Mouse (Mus musculus) brown adipose tissue, adult 24 weeks (tissue): Measurements from ENCODE around the gene H2-T24. TPM values are rescaled to one million over a fixed set of nuclear protein-coding genes. Genes with fewer than 3 reads are reported as not detected.

Experiments used
- H3K27ac ChIP-seq: fragments of 200-500 bp; replicated peaks from 2 replicates; pipeline ENCODE4 v1.5.1; 2012; ENCODE audit warnings: low read depth, mild to moderate bottlenecking, low read length
- H3K4me1 ChIP-seq: fragments of 200-500 bp; 2 replicates; pipeline ENCODE4 v1.6.1; 2012; ENCODE audit warnings: low read length, mixed read lengths; ENCODE audit not compliant: control insufficient read depth, insufficient read depth, insufficient read length
- H3K4me3 ChIP-seq: fragments of 200-500 bp; 2 replicates; pipeline ENCODE4 v1.5.1; 2012; ENCODE audit warnings: low read depth, mild to moderate bottlenecking, low read length, moderate library complexity; ENCODE audit not compliant: insufficient read depth
- polyA plus RNA-seq: library from polyadenylated mRNA; stranded (reverse); fragments of >200 nt; gene quantifications from 2 replicates; pipeline ENCODE4 v1.2.4, GENCODE M21; 2012; ENCODE audit not compliant: missing spikeins, insufficient read depth, insufficient read length

H2-T24 gene
- polyA plus RNA-seq, 1 experiment = 3.3 TPM

DNA sequence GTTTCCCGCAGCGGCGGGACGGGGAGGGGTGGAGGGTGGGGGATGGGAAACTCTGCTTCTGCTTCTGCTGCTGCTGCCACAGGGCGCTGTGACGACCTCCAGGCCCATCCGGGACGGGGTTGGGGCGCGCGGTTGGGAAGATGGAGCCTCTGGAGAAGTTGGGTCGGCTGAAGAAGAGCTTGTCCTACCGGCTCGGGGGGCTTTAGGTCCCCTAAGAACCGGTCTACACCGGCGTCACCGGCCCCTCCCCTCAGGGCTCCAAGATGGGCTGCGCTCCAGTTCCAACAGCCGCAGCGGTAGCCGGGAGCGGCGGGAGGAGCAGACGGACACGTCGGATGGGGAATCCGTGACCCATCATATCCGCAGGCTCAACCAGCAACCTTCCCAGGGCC lies 40.0 kb downstream of the H2-T24 start:
- H3K27ac ChIP-seq = peak overlapping the region; percentile 61
- peaks cover 6% of the 10 kb centered on the region; the same call in 1 of the 2 replicates for H3K4me1 ChIP-seq
- peak overlapping the region; percentile 77 for H3K4me3 ChIP-seq

DNA sequence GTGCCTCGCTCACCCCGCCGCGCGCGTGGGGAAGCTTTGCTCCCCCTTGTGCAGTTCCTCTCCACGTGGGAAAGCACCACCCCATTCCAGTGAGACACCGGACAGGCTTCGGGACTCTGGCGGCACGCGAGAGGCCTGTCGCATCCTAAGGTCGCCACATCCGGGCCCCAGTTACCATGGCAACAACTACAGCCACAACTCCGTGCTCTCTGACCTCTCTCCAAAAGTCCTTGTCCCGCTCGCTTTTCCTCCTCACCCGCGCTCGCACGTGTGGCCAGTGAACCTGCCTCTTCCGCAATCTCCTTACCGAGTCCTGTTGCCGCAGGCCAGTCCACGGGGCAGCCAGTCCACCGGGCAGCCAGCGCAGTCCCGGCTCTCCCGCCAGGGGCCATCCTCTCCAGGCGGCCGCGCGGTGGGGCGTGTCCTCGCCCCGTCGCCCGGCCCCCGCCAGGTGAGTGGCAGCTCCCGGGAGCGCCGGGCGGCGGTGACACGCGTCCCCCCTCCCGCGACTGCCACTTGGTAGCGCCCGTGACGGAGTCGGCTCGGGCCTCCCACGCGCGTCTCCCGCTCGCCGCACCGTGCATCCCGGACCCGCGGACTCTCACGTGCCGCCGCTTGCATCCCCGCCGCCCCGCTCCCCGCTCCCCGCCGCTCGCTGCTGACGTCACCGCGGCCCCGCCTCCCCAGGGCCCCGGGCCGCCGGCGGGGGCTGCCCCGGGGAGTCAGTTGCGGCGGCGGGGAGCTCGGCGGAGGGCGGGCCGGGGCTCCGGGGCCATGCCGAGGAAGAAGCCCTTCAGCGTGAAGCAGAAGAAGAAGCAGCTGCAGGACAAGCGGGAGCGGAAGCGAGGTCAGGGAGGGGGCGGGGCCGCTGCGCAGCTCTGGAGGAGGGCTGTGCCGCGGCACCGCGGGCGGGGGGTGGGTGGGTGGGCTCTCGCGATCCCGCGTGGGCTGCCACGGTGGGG lies 40.7 kb downstream of the H2-T24 start, which contains the start of the genes Gnl1 and Prr3:
Gene Gnl1, plus strand, starts transcription at position 451 of the 962 bp plus-strand sequence.
Gene Prr3, minus strand, starts transcription at position 836 of the 962 bp plus-strand sequence.
- Histone ChIP-seq H3K4me3 (peak within 1 kb of the TSS; percentile 85), H3K4me1 (peaks cover 6% of the 10 kb centered on the region; the same call in 1 of the 2 replicates), H3K27ac (peak within 1 kb of the TSS; percentile 61)

DNA sequence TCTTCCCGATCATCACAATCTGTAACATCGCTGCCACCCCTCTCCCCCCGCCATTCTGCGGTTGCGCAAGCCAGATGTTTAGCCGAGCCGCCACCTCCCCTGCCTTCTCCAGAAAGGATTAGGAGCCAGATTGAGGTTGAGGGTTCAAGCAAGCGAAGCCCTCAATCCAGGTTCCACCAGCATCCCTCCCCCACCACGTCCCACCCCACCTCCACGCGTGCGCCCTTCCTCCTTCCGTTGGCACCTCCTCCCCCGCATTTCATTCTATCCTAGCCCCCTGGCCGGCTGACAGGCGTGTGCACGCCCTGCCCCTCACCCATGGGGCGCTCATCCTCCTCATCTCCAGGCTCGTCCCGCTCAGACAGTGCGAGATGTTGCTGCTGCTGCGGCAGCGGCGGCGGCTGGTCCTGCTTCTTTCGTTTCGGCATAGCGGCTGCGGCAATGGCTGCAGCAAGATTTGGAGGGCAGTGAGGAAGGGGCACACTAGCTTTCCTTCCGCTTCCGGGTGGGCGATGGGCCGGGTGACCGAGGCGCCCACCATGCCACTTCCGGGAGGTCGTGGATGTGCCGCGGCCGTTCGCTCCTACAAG lies 41.5 kb downstream of the H2-T24 start:
- Histone ChIP-seq H3K4me3 (peak overlapping the region; percentile 85), H3K27ac (peak overlapping the region; percentile 54), H3K4me1 (peaks cover 6% of the 10 kb centered on the region; the same call in 1 of the 2 replicates)

DNA sequence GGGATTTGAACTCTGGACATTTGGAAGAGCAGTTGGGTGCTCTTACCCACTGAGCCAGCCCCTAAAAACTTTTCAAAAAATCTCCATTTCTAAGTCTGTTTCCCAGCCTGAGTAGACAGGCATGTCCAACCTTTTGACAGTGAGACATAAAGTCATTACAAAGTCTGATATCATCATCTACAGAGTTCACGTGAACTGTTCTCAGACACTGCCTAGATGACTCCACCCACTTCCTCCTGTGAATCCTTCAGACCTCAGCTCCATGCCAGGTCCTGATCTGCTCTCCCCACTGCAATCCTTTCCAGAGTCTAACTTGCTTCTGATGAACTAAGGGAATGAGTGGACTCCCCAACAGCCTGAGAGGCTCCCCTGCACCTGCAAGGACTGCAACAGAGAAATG lies 48.2 kb downstream of the H2-T24 start:
- H3K27ac ChIP-seq = no peak overlapping the region

DNA sequence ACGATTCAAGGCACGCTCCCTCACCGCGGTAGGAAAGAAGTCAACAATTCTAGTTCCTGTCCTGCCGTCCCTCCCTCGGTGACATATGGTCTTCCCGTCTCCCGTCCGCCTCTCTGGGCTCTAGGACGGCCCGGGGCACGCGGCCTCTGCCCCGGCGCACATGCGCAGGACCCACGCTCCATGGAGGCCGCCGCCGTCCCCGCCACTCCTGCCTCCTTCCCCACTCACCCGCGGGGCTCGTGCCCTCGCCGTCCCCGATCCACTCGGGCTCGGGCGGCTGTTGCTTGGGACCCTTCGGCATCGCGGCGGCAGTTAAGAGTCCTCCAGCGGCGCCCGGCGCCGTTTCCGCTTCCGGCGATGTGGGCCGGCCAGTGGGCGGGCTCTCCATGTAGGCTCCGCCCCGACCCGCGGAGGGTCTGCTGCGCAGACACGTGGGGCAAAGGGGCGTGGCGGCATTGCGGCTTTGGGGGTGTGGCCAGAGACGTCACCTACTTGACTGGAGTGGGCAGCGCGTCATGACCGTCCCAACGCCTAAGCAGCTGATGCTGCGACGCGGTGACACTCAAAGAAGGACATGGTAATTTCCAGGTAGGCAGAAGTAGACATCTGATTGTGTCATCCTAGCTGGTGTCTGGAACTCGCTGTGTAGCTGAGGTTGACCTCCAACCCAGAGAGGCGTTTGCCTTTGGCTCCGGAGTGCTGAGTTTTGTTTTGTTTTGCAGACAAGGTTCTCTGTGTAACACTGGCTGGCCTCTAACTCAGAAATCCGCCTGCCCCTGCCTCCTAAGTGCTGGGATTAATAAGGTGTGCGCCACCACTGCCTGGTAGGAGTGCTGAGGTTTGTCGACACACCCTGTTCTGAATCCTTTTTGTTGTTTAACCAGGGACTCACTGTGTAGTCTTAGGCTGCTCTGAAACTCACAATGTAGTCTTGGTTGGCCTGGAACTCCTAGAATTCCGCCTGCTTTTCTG lies 50.7 kb downstream of the H2-T24 start, which contains the start of gene Abcf1:
Gene Abcf1, minus strand, starts transcription at position 344 of the 972 bp plus-strand sequence.
- H3K27ac ChIP-seq = peak within 1 kb of the TSS; percentile 85
- H3K4me1 ChIP-seq = peaks cover 5% of the 10 kb centered on the region; the same call in 1 of the 2 replicates
- H3K4me3 ChIP-seq = peak within 1 kb of the TSS; percentile 89

More for the DNA sequence above, 48.2 kb downstream of the H2-T24 start:
- peaks cover 5% of the 10 kb centered on the region; the same call in 1 of the 2 replicates for H3K4me1 ChIP-seq
- no peak overlapping the region for H3K4me3 ChIP-seq

DNA sequence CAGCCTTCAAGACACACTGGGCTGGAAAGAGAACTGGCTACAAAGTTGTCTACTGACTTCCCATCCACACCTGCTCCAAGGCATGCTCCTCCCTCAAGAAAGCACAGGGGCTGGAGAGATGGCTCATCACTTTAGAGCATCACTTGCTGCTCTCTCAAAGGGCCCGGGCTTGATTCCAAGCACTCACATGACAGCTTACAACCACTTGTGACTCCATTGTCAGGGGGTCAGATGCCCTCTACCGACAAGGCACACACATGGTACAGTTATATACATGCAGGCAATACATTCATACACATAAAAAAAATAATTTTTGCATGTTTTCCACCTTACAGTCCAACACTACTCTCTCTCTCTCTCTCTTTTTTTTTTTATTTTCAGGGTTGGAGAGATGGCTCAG lies 52.7 kb downstream of the H2-T24 start:
- peaks cover 5% of the 10 kb centered on the region; the same call in 1 of the 2 replicates for H3K4me1 ChIP-seq
- no peak overlapping the region for H3K4me3 ChIP-seq
- H3K27ac ChIP-seq = no peak overlapping the region

DNA sequence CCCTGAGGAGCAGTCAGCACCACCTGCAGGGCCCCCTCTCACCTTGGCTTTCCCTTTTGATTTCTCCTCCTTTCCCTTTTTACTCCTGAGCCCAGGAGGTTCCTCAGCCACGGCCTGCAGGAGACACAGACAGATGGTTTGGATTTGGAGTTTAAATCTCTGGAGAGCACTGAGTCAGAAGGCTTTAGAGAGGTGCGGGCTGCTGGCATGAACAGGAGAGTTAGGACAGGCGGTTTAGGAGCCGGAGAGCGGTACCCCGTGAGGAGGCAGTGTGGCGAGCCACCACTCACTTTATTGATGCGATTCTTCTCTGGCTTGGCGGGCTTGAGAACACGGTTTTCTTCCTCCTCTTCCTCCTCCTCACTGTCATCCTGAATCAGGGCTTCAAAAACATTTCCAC lies 57.1 kb downstream of the H2-T24 start:
- 0 out of 2 replicates have a peak, but pooled peaks cover 2% of the 10 kb centered on the region for H3K4me1 ChIP-seq
- no peak overlapping the region for H3K4me3 ChIP-seq
- no peak overlapping the region for H3K27ac ChIP-seq

DNA sequence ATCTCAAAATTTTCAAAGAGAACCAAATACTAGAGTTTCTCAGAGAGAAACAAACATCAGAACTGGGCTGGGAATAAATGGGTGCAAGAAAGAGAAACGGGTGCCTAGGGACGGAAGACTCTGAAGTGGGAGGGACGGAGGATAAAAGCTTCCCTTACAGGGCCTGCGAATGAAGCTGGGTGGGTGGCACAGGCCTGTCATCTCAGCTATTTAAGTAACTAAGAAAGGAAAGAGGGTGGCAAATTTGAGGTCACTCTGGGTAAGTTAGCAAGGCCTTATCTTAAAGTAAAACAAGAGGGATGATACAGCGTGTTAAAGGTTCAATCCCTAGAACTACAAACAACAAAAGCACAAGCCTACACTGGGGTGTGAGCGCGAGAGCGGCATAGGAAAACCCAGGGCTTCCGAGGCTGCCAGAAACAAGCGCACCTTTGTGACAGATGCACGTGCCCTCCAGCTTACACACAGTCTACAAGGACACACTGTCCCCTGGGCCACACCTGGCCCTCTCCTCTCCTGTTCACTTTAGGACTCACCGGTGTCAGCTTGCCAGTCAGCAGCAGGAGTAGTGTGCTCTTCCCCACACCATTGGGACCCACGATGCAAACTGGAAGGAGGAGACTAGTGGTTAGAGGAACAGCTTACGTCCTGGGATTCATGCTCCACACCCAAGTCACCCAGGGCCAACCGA lies 61.7 kb downstream of the H2-T24 start:
- no peak overlapping the region for H3K4me3 ChIP-seq
- H3K27ac ChIP-seq = no peak overlapping the region
- no peaks in the 10 kb centered on the region for H3K4me1 ChIP-seq

Other genes with a start within 250 kb of the H2-T24 start
- gene Ier3, start 198.9 kb downstream of the H2-T24 start, polyA plus RNA-seq = 19.2 and 52.4 TPM in 2 replicates
- 38.1 and 61.2 TPM in 2 replicates for gene Flot1, start 197.3 kb downstream of the H2-T24 start, polyA plus RNA-seq
- 32.5 and 58.6 TPM in 2 replicates for gene Tubb5, start 182.3 kb downstream of the H2-T24 start, polyA plus RNA-seq
- gene Mdc1, start 179.0 kb downstream of the H2-T24 start, polyA plus RNA-seq = 3.0 and 3.3 TPM in 2 replicates
- 1.4 and 2.8 TPM in 2 replicates for gene Nrm, start 159.2 kb downstream of the H2-T24 start, polyA plus RNA-seq
- 7.4 and 8.8 TPM in 2 replicates for gene Ppp1r18, start 155.0 kb downstream of the H2-T24 start, polyA plus RNA-seq
- gene Dhx16, start 140.7 kb downstream of the H2-T24 start, polyA plus RNA-seq = 17.0 and 26.4 TPM in 2 replicates
- gene 2310061I04Rik, start 123.1 kb downstream of the H2-T24 start, polyA plus RNA-seq = 125 and 142 TPM in 2 replicates
- gene Atat1, start 110.5 kb downstream of the H2-T24 start, polyA plus RNA-seq = 19.1 and 42.2 TPM in 2 replicates
- gene Mrps18b, start 104.2 kb downstream of the H2-T24 start, polyA plus RNA-seq = 111 and 132 TPM in 2 replicates
- 13.4 and 49.3 TPM in 2 replicates for gene Ppp1r10, start 104.1 kb downstream of the H2-T24 start, polyA plus RNA-seq
- gene Abcf1, start 50.8 kb downstream of the H2-T24 start, polyA plus RNA-seq = 69.2 and 77.7 TPM in 2 replicates
- gene Gnl1, start 40.7 kb downstream of the H2-T24 start, polyA plus RNA-seq = 13.5 and 14.5 TPM in 2 replicates
- 5.3 and 6.8 TPM in 2 replicates for gene Prr3, start 40.3 kb downstream of the H2-T24 start, polyA plus RNA-seq
- gene H2-T23, start 12.3 kb upstream of the H2-T24 start, polyA plus RNA-seq = 16.3 and 22.1 TPM in 2 replicates
- 57.5 and 83.0 TPM in 2 replicates for gene H2-T22, start 22.2 kb upstream of the H2-T24 start, polyA plus RNA-seq
- not detected in 2 replicates for gene Gm6034, start 22.4 kb upstream of the H2-T24 start, polyA plus RNA-seq
- not detected in 2 replicates for gene Gm11127, start 37.8 kb upstream of the H2-T24 start, polyA plus RNA-seq
- not detected in 2 replicates for gene Gm19684, start 101.1 kb upstream of the H2-T24 start, polyA plus RNA-seq
- gene Gm7030, start 108.9 kb upstream of the H2-T24 start, polyA plus RNA-seq = not detected in 2 replicates
- gene Gm8909, start 148.0 kb upstream of the H2-T24 start, polyA plus RNA-seq = not detected in 2 replicates
- not detected in 2 replicates for gene H2-T3, start 169.7 kb upstream of the H2-T24 start, polyA plus RNA-seq
- gene Rpp21, start 237.5 kb upstream of the H2-T24 start, polyA plus RNA-seq = 49.0 and 66.3 TPM in 2 replicates